Comparison of ENCODE assay signal across 21 mouse cellular contexts in the genomic region with DNA sequence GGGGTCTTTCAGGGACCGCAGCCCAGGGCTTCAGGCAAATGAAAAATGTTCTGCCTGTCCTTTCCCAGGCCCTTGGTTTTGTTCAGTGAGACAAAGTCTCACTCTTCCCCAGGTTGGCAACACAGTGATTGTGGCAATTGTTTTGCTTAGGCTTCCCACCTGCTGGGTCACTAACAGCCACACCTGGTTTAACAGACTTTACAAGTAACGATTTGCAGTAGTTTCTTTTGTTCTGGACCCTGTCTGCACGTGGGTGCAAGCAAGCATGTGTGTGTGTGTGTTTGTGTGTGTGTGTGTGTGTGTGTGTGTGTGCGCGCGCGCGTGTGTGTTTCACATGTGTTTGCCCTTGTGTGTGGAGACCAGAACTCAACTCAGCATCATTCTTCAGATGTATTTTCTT.
"Had no signal": no experiment of that assay in that cellular context is flagged by ENCODE, and none has a peak within 500 bp of the region (broad histone marks: within the 10 kb centered on the region; RNA-seq: fewer than 3 reads in every experiment).

No protein-coding gene starts in this region.

- H3K4me3 ChIP-seq: gastrocnemius, adult 2 months; heart, adult 2 months; hindbrain, embryonic 10.5 days; hindbrain, embryonic 12.5 days; intestine, embryonic 15.5 days; layer of hippocampus, adult 2 months; left cerebral cortex, adult 2 months; limb, embryonic 13.5 days; limb, embryonic 15.5 days; liver, embryonic 12.5 days had no signal

- DNase-seq: gastrocnemius, adult 2 months; gastrocnemius, postnatal 10 days; gastrocnemius, postnatal 25 days; heart, adult 2 months; heart, postnatal 10 days; heart, postnatal 4 days; kidney, adult 18-20 months; kidney, adult 8-10 months; kidney, postnatal 10 days; kidney, postnatal 25 days; kidney, postnatal 4 days had no signal

- H3K27ac ChIP-seq: gastrocnemius, adult 2 months; heart, adult 2 months; hindbrain, embryonic 10.5 days; hindbrain, embryonic 12.5 days; hindbrain, embryonic 14.5 days; intestine, embryonic 15.5 days; layer of hippocampus, adult 2 months; left cerebral cortex, adult 2 months; limb, embryonic 13.5 days; limb, embryonic 15.5 days; liver, embryonic 12.5 days; liver, embryonic 14.5 days had no signal

- H3K9me3 ChIP-seq: intestine, embryonic 15.5 days had no signal

- H3K36me3 ChIP-seq: hindbrain, embryonic 10.5 days; hindbrain, embryonic 12.5 days; intestine, embryonic 15.5 days; limb, embryonic 13.5 days; limb, embryonic 15.5 days; liver, embryonic 12.5 days had no signal

- H3K27me3 ChIP-seq: hindbrain, embryonic 12.5 days; intestine, embryonic 15.5 days; limb, embryonic 13.5 days; limb, embryonic 15.5 days; liver, embryonic 12.5 days had no signal

- H3K4me1 ChIP-seq: hindbrain, embryonic 10.5 days; hindbrain, embryonic 12.5 days; intestine, embryonic 15.5 days; limb, embryonic 13.5 days; limb, embryonic 15.5 days; liver, embryonic 12.5 days had no signal
